Comparison of ENCODE assay signal across 13 mouse cellular contexts in genomic region chr17:74088886-74089678, GRCm38 (mm10). TPM values are rescaled to one million over a fixed set of nuclear protein-coding genes. Genes with fewer than 3 reads are reported as not detected.
A peak's percentile ranks its signal among the peaks of the same experiment; 100 is the strongest.
DNase-seq lines count a peak whose midpoint lies in the region; TF ChIP-seq lines count a peak whose summit lies in the region.
"Had no signal": no experiment of that assay in that cellular context is flagged by ENCODE, and none has a peak within 500 bp of the region (broad histone marks: within the 10 kb centered on the region; RNA-seq: fewer than 3 reads in every experiment).

No protein-coding gene starts in this region.

- TF ChIP-seq CTCF in C2C12 (IDR thresholded peaks at IDR 0.05; ENCODE audit: control insufficient read depth, insufficient read depth, insufficient read length), result no peak

- no peaks in the 10 kb centered on the region for H3K4me1 ChIP-seq in heart, embryonic 10.5 days
- H3K4me1 ChIP-seq: embryonic facial prominence, embryonic 13.5 days; hindbrain, embryonic 15.5 days; neural tube, embryonic 13.5 days had no signal

- no peak overlapping the region for H3ac ChIP-seq in C2C12 (ENCODE audit: control insufficient read depth, insufficient read length, low read depth)

- DNase-seq in heart, adult 11 months, result peak; percentile 93
- no peak for DNase-seq in heart, embryonic 10.5 days (ENCODE audit: low spot score)
- peak; percentile 79 for DNase-seq in gonadal fat pad, adult 2 months (ENCODE audit: low read depth)
- peak; percentile 12 to 48 for DNase-seq in kidney, postnatal 4 days
- no peak for DNase-seq in right cerebral cortex, postnatal 25 days
- DNase-seq in thymus, postnatal 36 days, result no peak
- no peak for DNase-seq in right cerebral cortex, adult 18-20 months

- H3K79me3 ChIP-seq in C2C12 (ENCODE audit: low read depth), result no peaks in the 10 kb centered on the region

- H3K27ac ChIP-seq in heart, embryonic 10.5 days, result no peak overlapping the region
- H3K27ac ChIP-seq: embryonic facial prominence, embryonic 13.5 days; hindbrain, embryonic 15.5 days; liver, embryonic 14.5 days; neural tube, embryonic 13.5 days had no signal

- H3K27me3 ChIP-seq in heart, embryonic 10.5 days (ENCODE audit: insufficient read depth, poor library complexity, severe bottlenecking), result no peaks in the 10 kb centered on the region
- no peaks in the 10 kb centered on the region for H3K27me3 ChIP-seq in C2C12 (ENCODE audit: control insufficient read depth, insufficient read depth, insufficient read length)
- H3K27me3 ChIP-seq: CH12.LX; embryonic facial prominence, embryonic 13.5 days; hindbrain, embryonic 15.5 days; neural tube, embryonic 13.5 days had no signal

- H3K9me3 ChIP-seq in heart, embryonic 10.5 days, result peaks cover 4% of the 10 kb centered on the region; the same call in 1 of the 2 replicates
- H3K9me3 ChIP-seq: embryonic facial prominence, embryonic 13.5 days; hindbrain, embryonic 15.5 days; neural tube, embryonic 13.5 days had no signal

- no peak overlapping the region for H3K4me3 ChIP-seq in heart, embryonic 10.5 days
- H3K4me3 ChIP-seq in C2C12 (ENCODE audit: insufficient read depth, poor library complexity, severe bottlenecking), result no peak overlapping the region
- H3K4me3 ChIP-seq: embryonic facial prominence, embryonic 13.5 days; hindbrain, embryonic 15.5 days; neural tube, embryonic 13.5 days had no signal

- H3K36me3 ChIP-seq in heart, embryonic 10.5 days, result no peaks in the 10 kb centered on the region
- H3K36me3 ChIP-seq in C2C12 (ENCODE audit: control insufficient read depth, insufficient read depth), result no peaks in the 10 kb centered on the region
- H3K36me3 ChIP-seq: embryonic facial prominence, embryonic 13.5 days; hindbrain, embryonic 15.5 days; neural tube, embryonic 13.5 days had no signal

- no peaks in the 10 kb centered on the region for H3K79me2 ChIP-seq in C2C12 (ENCODE audit: control insufficient read depth, insufficient read depth)

- WGBS in heart, embryonic 10.5 days, result 72% methylated on average over 5 of the region's 5 CpGs

TF ChIP-seq in C2C12, 6 proteins besides CTCF, POLR2A, EP300 and RAD21:
- TF ChIP-seq MYOG (IDR thresholded peaks at IDR 0.05; ENCODE audit: control insufficient read depth, extremely low read depth, insufficient read length) (no peak), FOSL1 (IDR thresholded peaks at IDR 0.05; ENCODE audit: insufficient read depth, low read length, poor library complexity, severe bottlenecking) (no peak), MYOD1 (IDR thresholded peaks at IDR 0.05; ENCODE audit: control insufficient read depth, insufficient read length, low read depth) (no peak), CEBPB (IDR thresholded peaks at IDR 0.05; ENCODE audit: low read depth) (peak; percentile 90), USF1 (IDR thresholded peaks at IDR 0.05; ENCODE audit: low read depth) (peak; percentile 71), MAX (IDR thresholded peaks at IDR 0.05) (peak; percentile 64)

RNA-seq across cellular contexts. Expression of gene Srd5a2, which starts 41.4 kb away (rescaled TPM):
- polyA plus RNA-seq in heart, embryonic 10.5 days (2016; fragmentation: Nextera tagmentation; extraction: Ambion mirVana), result not detected in 2 replicates
- polyA plus RNA-seq in C2C12 (2012; fragmentation: generic; extraction: Trizol), result not detected
- polyA plus RNA-seq in gonadal fat pad, adult 2 months (2012; rRNA removed), result 76.4 and 170 TPM in 2 replicates
- polyA plus RNA-seq: embryonic facial prominence, embryonic 13.5 days had no signal

Comparison
In these comparisons a context has a peak if more than half of its experiments do, and no peak if none do; other contexts are left out.
1. DNase-seq: peak in heart, adult 11 months (single experiment), gonadal fat pad, adult 2 months (single experiment) and kidney, postnatal 4 days (2 of 2); none in heart, embryonic 10.5 days (single experiment), right cerebral cortex, postnatal 25 days (single experiment), thymus, postnatal 36 days (0 of 2) and right cerebral cortex, adult 18-20 months (single experiment).
2. RNA of gene Srd5a2, which starts 41.4 kb away (polyA plus RNA-seq): 76.4 to 170 TPM in gonadal fat pad, adult 2 months; not detected in heart, embryonic 10.5 days and not detected in C2C12 (single experiment); every median in the first group is over 10 times any median in the second.